Mouse (Mus musculus) left cerebral cortex, adult 6 months (tissue): Measurements from ENCODE around the gene 1700030J22Rik. TPM values are rescaled to one million over a fixed set of nuclear protein-coding genes. Genes with fewer than 3 reads are reported as not detected.

Experiments used
- long read RNA-seq, 2 experiments: library from polyadenylated mRNA; unstranded; transcript quantifications; one replicate each; pipeline ENCODE4 v2.0.0; 2019 to 2020
- polyA plus RNA-seq: library from polyadenylated mRNA; unstranded; fragments of <200 nt; fragmentation: Nextera tagmentation; gene quantifications from 2 replicates; pipeline ENCODE4 v1.2.3, GENCODE M21; 2021

The 1700030J22Rik gene
- polyA plus RNA-seq: 3.1 and 5.6 TPM in 2 replicates
- long read RNA-seq, experiment 1, partial matches to known transcripts: 2 of 7 reads
- long read RNA-seq, experiment 1, other reads (novel, unspliced or antisense): 3 of 7 reads
- long read RNA-seq, experiment 2, partial matches to known transcripts: 0 of 1 reads
- long read RNA-seq, experiment 2, other reads (novel, unspliced or antisense): 1 of 1 reads

GRCm38 (mm10) chr8:116978631-116979256 is at the start of gene 1700030J22Rik:
Gene 1700030J22Rik (minus strand): TSS chr8:116978959.

GRCm38 (mm10) chr8:116993095-116993867 is 14.5 kb upstream of the 1700030J22Rik start, which contains the start of gene Gcsh:
Gene Gcsh (minus strand): TSS chr8:116993537.

GRCm38 (mm10) chr8:116943161-116943554 is 35.6 kb downstream of the 1700030J22Rik start, which contains the start of gene Atmin:
Gene Atmin (plus strand): TSS chr8:116943393.

GRCm38 (mm10) chr8:116921337-116922059 is 57.3 kb downstream of the 1700030J22Rik start, which contains the start of the genes Cmc2 and Cenpn:
Gene Cmc2 (minus strand): TSS chr8:116921455.
Gene Cenpn (plus strand): TSS chr8:116921730.

Other genes starting within 250 kb of the 1700030J22Rik start
- gene Cdyl2, start 246.0 kb downstream of the 1700030J22Rik start, polyA plus RNA-seq: 6.9 and 7.2 TPM in 2 replicates
- 50.3 and 64.3 TPM in 2 replicates for gene Cmc2, start 57.5 kb downstream of the 1700030J22Rik start, polyA plus RNA-seq
- 0.38 and 0.51 TPM in 2 replicates for gene Cenpn, start 57.2 kb downstream of the 1700030J22Rik start, polyA plus RNA-seq
- 6.5 and 10.7 TPM in 2 replicates for gene Atmin, start 35.6 kb downstream of the 1700030J22Rik start, polyA plus RNA-seq
- gene Gcsh, start 14.6 kb upstream of the 1700030J22Rik start, polyA plus RNA-seq: 117 and 129 TPM in 2 replicates
- 0.04 and 0.12 TPM in 2 replicates for gene Pkd1l2, start 103.5 kb upstream of the 1700030J22Rik start, polyA plus RNA-seq
- not detected in 2 replicates for gene Bco1, start 116.9 kb upstream of the 1700030J22Rik start, polyA plus RNA-seq
- 0.94 and 1.1 TPM in 2 replicates for gene Gan, start 179.2 kb upstream of the 1700030J22Rik start, polyA plus RNA-seq